Mouse (Mus musculus) hindbrain, embryonic 15.5 days (tissue): ENCODE data around the gene Igsf6. TPM values are rescaled to one million over a fixed set of nuclear protein-coding genes. Genes with fewer than 3 reads are reported as not detected.
A peak's percentile ranks its signal among the peaks of the same experiment; 100 is the strongest.

Source experiments
- ATAC-seq: fragments of 200-750 bp; cut with Nextera tagmentation; 2 replicates; pipeline ENCODE4 v1.8.0; 2017; ENCODE audit warnings: low read depth, moderate number of reproducible peaks, moderate TSS enrichment; ENCODE audit not compliant: low FRiP score
- H3K27ac ChIP-seq: fragments of 300-500 bp; sonication (generic); replicated peaks from 2 replicates; pipeline ENCODE4 v1.5.1; 2015; ENCODE audit warnings: mild to moderate bottlenecking, inconsistent platforms
- H3K27me3 ChIP-seq: fragments of 300-500 bp; sonication (generic); 2 replicates; pipeline ENCODE4 v1.6.1; 2015; ENCODE audit warnings: control low read depth, inconsistent platforms
- H3K36me3 ChIP-seq: fragments of 300-500 bp; sonication (generic); 2 replicates; pipeline ENCODE4 v1.6.1; 2015; ENCODE audit warnings: control low read depth, inconsistent platforms
- H3K4me1 ChIP-seq: fragments of 300-500 bp; sonication (generic); replicated peaks from 2 replicates; pipeline ENCODE4 v1.6.1; 2015; ENCODE audit warnings: control low read depth, inconsistent platforms
- H3K4me2 ChIP-seq: fragments of 300-500 bp; sonication (generic); 2 replicates; pipeline ENCODE4 v1.6.1; 2015; ENCODE audit warnings: moderate library complexity, mild to moderate bottlenecking, inconsistent platforms
- H3K4me3 ChIP-seq: fragments of 300-500 bp; sonication (generic); 2 replicates; pipeline ENCODE4 v1.5.1; 2015; ENCODE audit warnings: mild to moderate bottlenecking, inconsistent platforms
- H3K9ac ChIP-seq: fragments of 300-500 bp; sonication (generic); 2 replicates; pipeline ENCODE4 v1.6.1; 2015; ENCODE audit warnings: inconsistent platforms
- H3K9me3 ChIP-seq: fragments of 300-500 bp; sonication (generic); 2 replicates; pipeline ENCODE4 v1.6.1; 2016; ENCODE audit warnings: control low read depth, inconsistent platforms
- WGBS: fragments of 180-500 bp; shearing (Covaris S2); methylation state at CpG from one replicate; pipeline ENCODE4 v1.1.7; 2015; 5-methylcytosine and 5-hydroxymethylcytosine counted together
- polyA plus RNA-seq: library from polyadenylated mRNA; unstranded; fragments of >200 nt; fragmentation: Nextera tagmentation; extraction: Ambion mirVana; gene quantifications from 2 replicates; pipeline ENCODE4 v1.2.1, GENCODE M21; 2015

Igsf6 gene
- polyA plus RNA-seq = 0.87 and 1.7 TPM in 2 replicates

DNA sequence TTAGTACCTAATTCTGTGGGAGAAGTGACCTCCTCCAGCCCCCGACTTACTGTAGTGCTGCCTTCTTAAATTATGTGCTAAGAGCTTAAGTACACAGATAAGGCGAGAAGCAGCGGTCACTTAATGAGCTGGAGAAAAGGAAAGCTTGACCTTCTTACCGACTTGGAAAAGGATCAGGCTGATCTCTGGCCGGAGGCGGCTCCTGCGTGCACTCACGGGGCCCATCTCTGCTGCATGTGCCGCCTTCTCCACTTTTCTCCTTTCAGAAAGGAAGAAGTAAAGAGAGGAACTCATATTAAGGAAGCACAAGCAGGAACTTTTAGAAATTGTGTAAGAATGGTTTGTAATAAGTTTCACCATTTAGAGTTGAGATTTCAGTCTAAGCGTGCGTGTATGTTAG, at the start of gene Igsf6:
TSS of gene Igsf6 (minus strand) at position 292 of the 400 bp plus-strand sequence.
- ATAC-seq = no peak
- Histone ChIP-seq H3K36me3 (peaks cover 8% of the 10 kb centered on the region; the same call in 1 of the 2 replicates), H3K4me1 (peaks cover 3% of the 10 kb centered on the region; the same call in 1 of the 2 replicates), H3K9ac (no peak within 1 kb of the TSS), H3K4me2 (no peak within 1 kb of the TSS), H3K27me3 (no peaks in the 10 kb centered on the region), H3K27ac (no peak within 1 kb of the TSS), H3K9me3 (no peaks in the 10 kb centered on the region), H3K4me3 (no peak within 1 kb of the TSS)
- 88% methylated on average over 11 of the region's 11 CpGs for WGBS

GRCm38 (mm10) chr7:121120143-121120818, 45.9 kb upstream of the Igsf6 start:
- H3K4me1 ChIP-seq = 0 out of 2 replicates have a peak, but pooled peaks cover 2% of the 10 kb centered on the region
- H3K36me3 ChIP-seq = no peaks in the 10 kb centered on the region
- H3K9ac ChIP-seq = no peak overlapping the region
- peak; percentile 89 for ATAC-seq
- no peaks in the 10 kb centered on the region for H3K9me3 ChIP-seq
- no peak overlapping the region for H3K27ac ChIP-seq
- H3K27me3 ChIP-seq = no peaks in the 10 kb centered on the region
- WGBS = 11% methylated on average over 10 of the region's 10 CpGs
- H3K4me3 ChIP-seq = no peak overlapping the region
- H3K4me2 ChIP-seq = no peak overlapping the region

GRCm38 (mm10) chr7:121111762-121112161, 37.4 kb upstream of the Igsf6 start:
- no peak for ATAC-seq
- H3K36me3 ChIP-seq = no peaks in the 10 kb centered on the region

DNA sequence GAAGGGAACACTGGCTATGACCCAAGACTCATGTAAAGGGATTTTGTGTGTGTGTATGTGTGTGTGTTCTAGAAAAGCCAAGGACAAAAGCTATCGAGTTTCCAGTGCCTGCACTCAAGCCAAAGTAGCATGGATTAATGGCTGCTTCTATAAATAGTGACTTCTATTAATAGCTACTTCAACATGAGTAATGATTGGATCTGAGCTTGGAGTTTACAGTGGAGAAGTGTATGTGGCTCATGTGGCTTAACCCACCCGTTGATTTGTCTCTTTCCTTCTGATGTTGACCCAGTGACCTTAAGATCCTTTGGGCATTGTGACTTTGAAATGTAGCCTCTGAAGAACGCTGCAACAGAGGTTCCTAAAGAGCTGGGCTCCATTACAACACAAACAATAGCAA, 36.9 kb upstream of the Igsf6 start:
- no peak overlapping the region for H3K27ac ChIP-seq
- H3K4me3 ChIP-seq = no peak overlapping the region
- H3K4me2 ChIP-seq = no peak overlapping the region
- no peak overlapping the region for H3K9ac ChIP-seq
- no peaks in the 10 kb centered on the region for H3K27me3 ChIP-seq
- no peaks in the 10 kb centered on the region for H3K36me3 ChIP-seq
- WGBS = 33% methylated on average over 3 of the region's 3 CpGs
- ATAC-seq = no peak
- H3K4me1 ChIP-seq = no peaks in the 10 kb centered on the region
- no peaks in the 10 kb centered on the region for H3K9me3 ChIP-seq

More at GRCm38 (mm10) chr7:121111762-121112161, 37.4 kb upstream of the Igsf6 start:
- 66% methylated on average over 3 of the region's 3 CpGs for WGBS
- no peak overlapping the region for H3K27ac ChIP-seq
- no peak overlapping the region for H3K4me2 ChIP-seq
- H3K9me3 ChIP-seq = no peaks in the 10 kb centered on the region
- H3K4me3 ChIP-seq = no peak overlapping the region
- H3K4me1 ChIP-seq = no peaks in the 10 kb centered on the region
- H3K9ac ChIP-seq = no peak overlapping the region
- H3K27me3 ChIP-seq = no peaks in the 10 kb centered on the region

- no peak for ATAC-seq
- no peak overlapping the region for H3K4me3 ChIP-seq
- no peaks in the 10 kb centered on the region for H3K9me3 ChIP-seq
- H3K36me3 ChIP-seq = no peaks in the 10 kb centered on the region
- no peak overlapping the region for H3K9ac ChIP-seq
- WGBS = 74% methylated on average over 3 of the region's 3 CpGs
- no peak overlapping the region for H3K27ac ChIP-seq
- H3K4me1 ChIP-seq = no peaks in the 10 kb centered on the region
- H3K27me3 ChIP-seq = no peaks in the 10 kb centered on the region
- H3K4me2 ChIP-seq = no peak overlapping the region
Measured at GRCm38 (mm10) chr7:121107851-121108250, 33.5 kb upstream of the Igsf6 start.

DNA sequence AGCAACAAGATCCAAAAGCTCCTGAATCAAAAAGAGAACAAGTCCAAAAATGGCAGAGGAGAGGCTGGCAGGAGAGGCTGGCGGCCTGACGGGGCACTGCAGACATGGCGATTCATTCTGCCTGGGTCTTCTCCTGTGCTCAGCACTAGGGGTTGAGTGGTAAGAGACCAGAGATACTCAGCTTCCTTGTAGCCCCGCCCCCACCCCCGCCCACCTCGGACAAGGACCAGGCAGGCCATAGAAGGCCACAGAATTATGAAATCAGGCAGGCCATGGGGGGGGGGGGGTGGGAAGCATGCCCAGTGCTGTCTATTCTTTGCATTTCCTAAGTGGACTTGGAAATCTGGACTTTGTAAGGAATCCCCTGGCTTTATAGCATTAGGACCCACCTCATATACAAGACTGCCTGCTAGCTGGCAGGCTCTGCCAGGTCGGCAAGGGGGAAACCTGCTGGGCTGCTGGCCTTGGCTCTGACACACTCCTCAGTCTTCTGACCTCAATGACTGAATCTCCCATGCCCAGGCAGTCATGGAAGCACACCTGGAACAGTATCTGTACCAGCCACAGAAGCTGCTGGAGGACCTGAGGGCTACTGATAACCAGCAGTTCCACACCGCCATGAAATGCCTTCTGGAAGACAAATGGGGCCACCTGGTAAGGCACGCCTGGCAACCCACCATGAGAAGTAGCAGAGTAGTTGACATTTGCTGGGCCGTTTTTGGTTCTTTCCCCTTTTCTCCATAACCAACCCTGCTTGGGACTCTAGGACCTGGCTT, 24.4 kb upstream of the Igsf6 start:
- Histone ChIP-seq H3K4me3 (no peak overlapping the region), H3K27ac (no peak overlapping the region), H3K9ac (no peak overlapping the region), H3K36me3 (no peaks in the 10 kb centered on the region), H3K27me3 (no peaks in the 10 kb centered on the region), H3K4me2 (no peak overlapping the region), H3K9me3 (no peaks in the 10 kb centered on the region), H3K4me1 (no peaks in the 10 kb centered on the region)
- 74% methylated on average over 10 of the region's 10 CpGs for WGBS
- no peak for ATAC-seq

DNA sequence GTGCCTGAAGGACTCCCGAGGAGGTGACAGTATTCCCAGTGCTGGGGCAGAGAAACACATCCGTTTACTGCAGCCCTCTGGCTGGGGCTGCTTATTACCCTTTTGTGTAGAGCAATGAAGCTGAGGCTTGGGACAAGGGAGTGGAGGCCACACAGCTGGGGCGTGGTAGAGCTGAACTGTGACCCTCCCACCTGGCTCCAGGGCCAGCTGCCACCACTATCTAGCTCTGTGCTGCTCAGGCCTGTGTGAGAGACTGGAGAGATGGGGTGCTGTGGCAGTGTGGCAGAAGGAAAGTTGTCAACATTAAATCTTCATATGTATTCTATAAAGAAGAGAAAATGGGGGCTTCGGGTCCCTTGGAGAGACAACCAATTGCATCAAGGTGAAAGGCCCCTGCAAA, 18.7 kb upstream of the Igsf6 start:
- no peak overlapping the region for H3K4me3 ChIP-seq
- no peak overlapping the region for H3K4me2 ChIP-seq
- no peaks in the 10 kb centered on the region for H3K9me3 ChIP-seq
- WGBS = 65% methylated on average over 4 of the region's 4 CpGs
- no peak overlapping the region for H3K27ac ChIP-seq
- H3K4me1 ChIP-seq = no peaks in the 10 kb centered on the region
- no peaks in the 10 kb centered on the region for H3K27me3 ChIP-seq
- H3K9ac ChIP-seq = no peak overlapping the region
- ATAC-seq = no peak
- no peaks in the 10 kb centered on the region for H3K36me3 ChIP-seq

DNA sequence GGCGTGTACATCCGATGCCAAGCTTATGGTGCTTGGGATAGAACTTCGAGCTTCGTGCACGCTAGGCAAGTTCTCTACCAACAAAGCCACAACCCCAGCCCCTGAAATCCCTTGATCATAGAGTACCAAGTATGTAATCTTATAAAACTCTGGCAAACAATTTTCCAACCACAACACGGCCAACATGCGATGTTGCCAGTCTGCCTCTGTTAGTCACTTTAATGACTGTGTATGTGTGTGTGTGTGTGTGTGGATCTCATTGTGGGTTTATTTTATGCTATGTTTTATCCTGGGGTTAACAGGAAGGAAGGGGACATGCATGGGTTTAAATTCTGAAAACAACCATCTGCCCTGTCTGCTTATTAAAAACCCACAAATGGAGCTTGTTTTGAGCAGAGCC, 16.4 kb upstream of the Igsf6 start:
- 95% methylated on average over 7 of the region's 7 CpGs for WGBS
- H3K36me3 ChIP-seq = no peaks in the 10 kb centered on the region
- H3K9ac ChIP-seq = no peak overlapping the region
- no peak overlapping the region for H3K27ac ChIP-seq
- no peak overlapping the region for H3K4me2 ChIP-seq
- no peak overlapping the region for H3K4me3 ChIP-seq
- H3K9me3 ChIP-seq = no peaks in the 10 kb centered on the region
- ATAC-seq = no peak
- peaks cover 8% of the 10 kb centered on the region; the same call in 1 of the 2 replicates for H3K4me1 ChIP-seq
- no peaks in the 10 kb centered on the region for H3K27me3 ChIP-seq

GRCm38 (mm10) chr7:121088745-121089144, 14.4 kb upstream of the Igsf6 start:
- H3K4me2 ChIP-seq = no peak overlapping the region
- no peaks in the 10 kb centered on the region for H3K9me3 ChIP-seq
- no peaks in the 10 kb centered on the region for H3K27me3 ChIP-seq
- no peak overlapping the region for H3K4me3 ChIP-seq
- no peaks in the 10 kb centered on the region for H3K36me3 ChIP-seq
- peaks cover 14% of the 10 kb centered on the region; the same call in 1 of the 2 replicates for H3K4me1 ChIP-seq
- ATAC-seq = no peak
- H3K27ac ChIP-seq = no peak overlapping the region
- WGBS = 78% methylated on average over 5 of the region's 5 CpGs
- H3K9ac ChIP-seq = no peak overlapping the region

GRCm38 (mm10) chr7:121085500-121085899, 11.1 kb upstream of the Igsf6 start:
- H3K36me3 ChIP-seq = 0 out of 2 replicates have a peak, but pooled peaks cover 2% of the 10 kb centered on the region
- H3K9me3 ChIP-seq = no peaks in the 10 kb centered on the region
- no peak overlapping the region for H3K9ac ChIP-seq
- no peak overlapping the region for H3K4me3 ChIP-seq
- WGBS = 24% methylated on average over 4 of the region's 4 CpGs
- no peaks in the 10 kb centered on the region for H3K27me3 ChIP-seq
- H3K27ac ChIP-seq = no peak overlapping the region
- no peak overlapping the region for H3K4me2 ChIP-seq
- ATAC-seq = no peak; the same call in 1 of the 2 replicates
- peaks cover 31% of the 10 kb centered on the region for H3K4me1 ChIP-seq

- Histone ChIP-seq H3K4me2 (no peak overlapping the region), H3K4me1 (peaks cover 31% of the 10 kb centered on the region), H3K27me3 (no peaks in the 10 kb centered on the region), H3K9me3 (no peaks in the 10 kb centered on the region), H3K27ac (no peak overlapping the region), H3K4me3 (no peak overlapping the region), H3K9ac (no peak overlapping the region), H3K36me3 (0 out of 2 replicates have a peak, but pooled peaks cover 3% of the 10 kb centered on the region)
- 57% methylated on average over 8 of the region's 8 CpGs for WGBS
- no peak for ATAC-seq
Measured at GRCm38 (mm10) chr7:121084840-121085453, 10.6 kb upstream of the Igsf6 start.
